Mouse (Mus musculus): ENCODE data around the gene Tmprss6.

- TF ChIP-seq CTCF (IDR thresholded peaks at IDR 0.05; ENCODE audit: borderline replicate concordance, control insufficient read depth, extremely low read depth, insufficient read depth, low read length, poor library complexity) (no peak), POLR2A (IDR thresholded peaks at IDR 0.05; ENCODE audit: control insufficient read depth, extremely low read depth, insufficient read depth, low read length, poor library complexity) (no peak)
Observed at GRCm38 (mm10) chr15:78510121-78510576, 41.7 kb upstream of the Tmprss6 start.
